Mouse (Mus musculus): ENCODE measurements around the gene Ttpal.

The Ttpal gene

GRCm38 (mm10) chr2:163602101-163602971 lies at the start of gene Ttpal:
Ttpal (plus strand) TSS chr2:163602314.
- DNase-seq (ENCODE audit: low read depth, low spot score), result peak; percentile 90

GRCm38 (mm10) chr2:163552518-163552929 lies 49.6 kb upstream of the Ttpal start:
- no peak for DNase-seq (ENCODE audit: low read depth, low spot score)

- no peak for DNase-seq (ENCODE audit: low read depth, low spot score)
These were observed 47.6 kb upstream of the Ttpal start for GRCm38 (mm10) chr2:163554425-163554982.

- no peak for DNase-seq (ENCODE audit: low read depth, low spot score)
These were observed 47.1 kb upstream of the Ttpal start for GRCm38 (mm10) chr2:163554996-163555395.

- DNase-seq (ENCODE audit: low read depth, low spot score), result no peak
These were observed 46.7 kb upstream of the Ttpal start for GRCm38 (mm10) chr2:163555417-163555816.

GRCm38 (mm10) chr2:163558548-163558947 lies 43.6 kb upstream of the Ttpal start:
- no peak for DNase-seq (ENCODE audit: low read depth, low spot score)

- no peak for DNase-seq (ENCODE audit: low read depth, low spot score)
These were observed 42.9 kb upstream of the Ttpal start for GRCm38 (mm10) chr2:163559236-163559635.

- no peak for DNase-seq (ENCODE audit: low read depth, low spot score)
These were observed 41.9 kb upstream of the Ttpal start for GRCm38 (mm10) chr2:163560247-163560646.

- DNase-seq (ENCODE audit: low read depth, low spot score), result no peak
These were observed 40.7 kb upstream of the Ttpal start for GRCm38 (mm10) chr2:163561258-163561948.

- DNase-seq (ENCODE audit: low read depth, low spot score), result peak; percentile 63
These were observed 37.5 kb upstream of the Ttpal start for GRCm38 (mm10) chr2:163564646-163565045.

GRCm38 (mm10) chr2:163574321-163574720 lies 27.8 kb upstream of the Ttpal start:
- no peak for DNase-seq (ENCODE audit: low read depth, low spot score)

GRCm38 (mm10) chr2:163575248-163575647 lies 26.9 kb upstream of the Ttpal start:
- no peak for DNase-seq (ENCODE audit: low read depth, low spot score)

GRCm38 (mm10) chr2:163577986-163578385 lies 24.1 kb upstream of the Ttpal start:
- no peak for DNase-seq (ENCODE audit: low read depth, low spot score)

GRCm38 (mm10) chr2:163580069-163580945 lies 21.8 kb upstream of the Ttpal start:
- DNase-seq (ENCODE audit: low read depth, low spot score), result no peak

GRCm38 (mm10) chr2:163583226-163584087 lies 18.7 kb upstream of the Ttpal start:
- no peak for DNase-seq (ENCODE audit: low read depth, low spot score)

GRCm38 (mm10) chr2:163584088-163584426 lies 18.1 kb upstream of the Ttpal start:
- no peak for DNase-seq (ENCODE audit: low read depth, low spot score)

- DNase-seq (ENCODE audit: low read depth, low spot score), result peak; percentile 65
These were observed 15.5 kb upstream of the Ttpal start for GRCm38 (mm10) chr2:163586384-163587261.

GRCm38 (mm10) chr2:163587506-163587905 lies 14.6 kb upstream of the Ttpal start:
- DNase-seq (ENCODE audit: low read depth, low spot score), result no peak

- DNase-seq (ENCODE audit: low read depth, low spot score), result no peak
These were observed 11.9 kb upstream of the Ttpal start for GRCm38 (mm10) chr2:163590211-163590610.

- DNase-seq (ENCODE audit: low read depth, low spot score), result no peak
These were observed 11.1 kb upstream of the Ttpal start for GRCm38 (mm10) chr2:163590996-163591395.

Data from mesoderm, embryonic 11.5 days (tissue).